Mouse (Mus musculus): Measurements from ENCODE around the gene Bola2. TPM values are rescaled to one million over a fixed set of nuclear protein-coding genes. Genes with fewer than 3 reads are reported as not detected.

Gene Bola2
- total RNA-seq, 2 experiments from 2014 or later, result 85.8 to 109 TPM

- intact Hi-C loops (cut with DNase I), result loop anchor here (5.0 kb wide), 1 partner anchor 35 kb away; the partner anchor contains the start of gene Coro1a
- no peak for DNase-seq (ENCODE audit: low spot score in 2 of 2)
Observed at GRCm38 (mm10) chr7:126741964-126742482, 46.8 kb downstream of the Bola2 start.

DNA sequence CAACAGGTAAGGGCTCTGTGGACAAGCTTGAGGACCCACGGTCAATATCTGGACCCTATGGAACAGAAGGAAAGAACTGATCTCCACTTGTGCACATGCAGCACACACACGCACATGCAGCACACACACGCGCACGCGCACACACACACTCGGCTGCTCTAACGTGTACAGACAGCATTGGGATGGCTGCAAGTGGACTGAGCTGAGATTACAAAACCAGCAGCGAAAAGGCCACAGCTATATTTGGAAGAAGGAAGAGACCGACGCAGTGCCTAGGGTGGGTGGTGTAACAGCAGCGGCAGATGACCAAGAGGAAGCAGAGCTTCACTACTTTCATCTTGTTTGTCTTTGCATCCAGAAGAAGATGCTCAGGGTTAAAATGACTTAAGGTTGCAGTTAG lies 50.9 kb downstream of the Bola2 start:
- intact Hi-C loops (cut with DNase I), result no loop called here

DNA sequence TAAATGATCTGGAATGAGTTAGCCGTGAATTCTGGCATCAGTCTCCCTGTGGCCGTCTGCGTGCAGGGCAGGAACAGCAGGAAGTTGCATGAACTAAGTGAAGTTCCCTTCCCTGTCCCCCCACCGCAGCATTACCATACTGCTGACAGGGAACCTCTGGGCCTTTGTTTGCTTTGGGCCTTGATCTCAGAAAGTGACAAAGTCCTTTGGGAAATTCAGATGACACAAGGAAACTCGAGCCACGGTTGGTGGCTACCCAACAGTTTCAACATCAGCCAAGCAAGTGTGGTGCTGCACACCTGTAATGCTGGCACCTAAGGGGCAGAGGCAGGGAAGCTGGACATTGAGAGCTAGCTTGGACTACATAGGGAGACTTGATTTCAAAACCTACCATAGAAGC lies 51.6 kb downstream of the Bola2 start:
- intact Hi-C loops (cut with DNase I), result no loop called here

More for the DNA sequence above, 50.9 kb downstream of the Bola2 start:
- DNase-seq (ENCODE audit: low spot score in 2 of 2), result no peak

DNA sequence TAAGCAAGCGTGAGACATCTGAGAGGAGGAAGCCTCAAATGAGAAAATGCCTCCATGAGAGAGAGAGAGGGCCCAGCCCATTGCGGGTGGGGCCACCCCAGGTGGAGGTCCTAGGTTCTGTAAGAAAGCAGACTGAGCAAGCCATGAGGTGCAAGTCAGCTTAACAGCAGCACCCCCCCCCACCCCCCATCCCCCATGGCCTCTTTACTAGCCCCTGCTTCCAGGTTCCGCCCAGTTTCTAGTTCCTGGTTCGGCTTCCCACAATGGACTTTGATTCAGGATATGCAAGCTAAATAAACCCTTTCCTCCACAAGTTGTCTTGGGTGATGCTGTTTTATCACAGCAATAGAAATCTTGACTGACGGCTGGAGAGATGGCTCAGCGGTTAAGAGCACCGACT lies 53.6 kb downstream of the Bola2 start:
- no peak for DNase-seq (ENCODE audit: low spot score in 2 of 2)
- intact Hi-C loops (cut with DNase I), result no loop called here

More for the DNA sequence above, 51.6 kb downstream of the Bola2 start:
- no peak for DNase-seq (ENCODE audit: low spot score in 2 of 2)

Other genes starting within 250 kb of the Bola2 start
- under 1 TPM in 1 of 2 experiments, not detected in 1; 0.54 TPM for gene Atp2a1, start 232.3 kb upstream of the Bola2 start, total RNA-seq (2021)
- gene Sh2b1, start 220.0 kb upstream of the Bola2 start, total RNA-seq (2021), result 10 to 100 TPM; 68.5 to 73.5 TPM
- gene Tufm, start 208.0 kb upstream of the Bola2 start, total RNA-seq (2021), result 10 to 100 TPM; 77.2 to 81.6 TPM
- 100 to 1,000 TPM; 102 to 144 TPM for gene Atxn2l, start 192.0 kb upstream of the Bola2 start, total RNA-seq (2021)
- 100 to 1,000 TPM; 169 to 193 TPM for gene Eif3c, start 129.0 kb upstream of the Bola2 start, total RNA-seq (2021)
- gene Apobr, start 110.5 kb upstream of the Bola2 start, total RNA-seq (2021), result under 1 TPM; 0.39 to 0.63 TPM
- 10 to 100 TPM; 27.4 to 35.8 TPM for gene Cln3, start 109.6 kb upstream of the Bola2 start, total RNA-seq (2021)
- not detected for gene Il27, start 100.5 kb upstream of the Bola2 start, total RNA-seq (2021)
- 10 to 100 TPM; 16.6 to 17.2 TPM for gene Nupr1, start 64.5 kb upstream of the Bola2 start, total RNA-seq (2021)
- gene Sgf29, start 46.1 kb upstream of the Bola2 start, total RNA-seq (2021), result 10 to 100 TPM; 27.2 to 38.4 TPM
- gene Sult1a1, start 19.0 kb upstream of the Bola2 start, total RNA-seq (2021), result 10 to 100 TPM in 1 of 2 experiments, 1 to 10 TPM in 1; 9.6 to 15.9 TPM
- 10 to 100 TPM; 17.6 to 20.3 TPM for gene Slx1b, start 383 bp downstream of the Bola2 start, total RNA-seq (2021)
- gene Coro1a, start 12.4 kb downstream of the Bola2 start, total RNA-seq (2021), result 100 to 1,000 TPM; 159 to 176 TPM
- gene Mapk3, start 64.2 kb downstream of the Bola2 start, total RNA-seq (2021), result 100 to 1,000 TPM; 148 to 172 TPM
- gene Gdpd3, start 70.9 kb downstream of the Bola2 start, total RNA-seq (2021), result 1 to 10 TPM in 1 of 2 experiments, under 1 TPM in 1; 0.99 to 3.0 TPM
- 100 to 1,000 TPM; 303 to 345 TPM for gene Ypel3, start 81.6 kb downstream of the Bola2 start, total RNA-seq (2021)
- gene Tbx6, start 86.1 kb downstream of the Bola2 start, total RNA-seq (2021), result under 1 TPM; 0.54 to 0.68 TPM
- 10 to 100 TPM; 47.5 to 49.9 TPM for gene Ppp4c, start 97.1 kb downstream of the Bola2 start, total RNA-seq (2021)
- gene Fam57b, start 102.3 kb downstream of the Bola2 start, total RNA-seq (2021), result 10 to 100 TPM; 81.6 to 84.1 TPM
- gene 4930451I11Rik, start 136.2 kb downstream of the Bola2 start, total RNA-seq (2021), result not detected
- 10 to 100 TPM; 56.3 to 67.0 TPM for gene Doc2a, start 152.0 kb downstream of the Bola2 start, total RNA-seq (2021)
- gene Hirip3, start 166.6 kb downstream of the Bola2 start, total RNA-seq (2021), result 10 to 100 TPM; 31.1 to 33.8 TPM
- 10 to 100 TPM; 47.8 to 49.4 TPM for gene Ino80e, start 167.0 kb downstream of the Bola2 start, total RNA-seq (2021)
- gene Taok2, start 189.3 kb downstream of the Bola2 start, total RNA-seq (2021), result 100 to 1,000 TPM; 152 to 156 TPM
- gene Tmem219, start 227.5 kb downstream of the Bola2 start, total RNA-seq (2021), result 10 to 100 TPM; 22.4 to 25.3 TPM
- gene Kctd13, start 233.5 kb downstream of the Bola2 start, total RNA-seq (2021), result 100 to 1,000 TPM; 149 to 167 TPM

All from left cerebral cortex, postnatal 36 days (tissue).